Mouse (Mus musculus) layer of hippocampus, postnatal 36 days (tissue): ENCODE measurements around the gene Lipo4. TPM values are rescaled to one million over a fixed set of nuclear protein-coding genes. Genes with fewer than 3 reads are reported as not detected.
"Not testable (repeated sequence)": the region's sequence is repeated elsewhere in the genome, so short reads cannot be mapped to it uniquely, and the experiment has no call there.

ENCODE experiments used
- DNase-seq, 2 experiments: peaks; one replicate each; pipeline ENCODE4 v3.0.0; 2022
- total RNA-seq, 2 experiments: library from RNA; stranded (reverse); gene quantifications; 2 replicates each; pipeline ENCODE4 v1.2.3; 2021

The Lipo4 gene
- total RNA-seq, result under 1 TPM in 1 of 2 experiments, not detected in 1; 0.20 TPM

DNA sequence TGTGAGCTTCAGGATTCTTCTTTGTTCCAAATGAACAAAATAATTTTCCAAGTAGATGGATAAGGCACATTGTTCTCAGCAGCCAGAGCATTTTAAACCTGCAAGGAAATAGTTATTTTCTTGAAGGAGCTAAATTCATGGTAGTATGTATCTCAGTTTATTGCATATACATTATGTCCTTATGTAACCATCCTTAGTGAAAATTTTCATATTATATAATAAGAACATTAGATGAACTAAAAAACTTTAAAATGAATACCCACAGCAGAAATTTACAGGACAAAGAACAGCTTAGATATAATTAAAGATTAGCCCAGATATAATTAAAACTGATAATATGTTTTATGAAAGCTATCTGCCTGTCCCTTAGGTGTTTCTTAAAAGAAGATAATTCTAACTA, at the start of gene Lipo4:
TSS of gene Lipo4 (minus strand) at position 101 of the 400 bp plus-strand sequence.
- no peak for DNase-seq

DNA sequence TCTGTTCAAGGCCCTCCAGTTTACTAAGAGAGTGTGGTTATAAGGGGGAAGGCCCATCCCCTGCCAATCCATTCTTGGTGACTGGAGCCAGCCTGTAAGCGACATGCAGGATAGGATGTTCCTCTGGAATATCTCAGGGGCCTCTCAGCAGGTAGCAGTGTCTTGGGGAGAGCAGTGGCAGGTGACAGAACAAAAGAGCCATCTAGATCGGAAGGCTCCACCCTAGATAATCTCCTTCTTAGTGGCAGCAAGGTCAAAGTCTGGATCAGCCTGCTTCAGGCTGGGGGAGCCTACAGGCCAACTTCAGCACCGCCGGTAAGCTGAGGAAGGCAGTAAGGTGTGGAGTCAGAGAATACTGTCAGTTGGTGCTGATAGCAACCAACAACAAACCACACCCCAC, 61.2 kb downstream of the Lipo4 start:
- not testable (repeated sequence) for DNase-seq

DNA sequence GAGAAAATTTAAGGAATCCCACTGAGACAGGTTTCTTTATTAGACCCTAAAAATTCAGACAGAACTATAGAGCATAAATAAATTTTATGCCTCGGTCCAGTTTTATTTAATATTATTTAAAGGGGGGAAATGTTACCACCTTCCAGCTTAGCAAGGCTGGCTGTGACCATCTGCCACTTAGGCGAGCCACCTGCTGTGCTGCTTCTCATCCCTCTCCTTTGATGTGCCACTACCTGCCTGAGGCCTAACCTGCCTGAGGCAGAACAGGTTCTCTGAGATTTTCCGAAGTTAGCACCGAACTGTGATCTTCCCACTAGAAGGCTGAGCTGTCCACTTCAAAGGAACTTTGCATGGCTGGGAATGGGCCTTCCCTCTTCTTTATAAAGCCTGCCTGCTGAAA, 63.9 kb downstream of the Lipo4 start:
- DNase-seq, result no peak

Other genes starting within 250 kb of the Lipo4 start
- 1 to 10 TPM; 1.5 TPM for gene Rnls, start 125.5 kb downstream of the Lipo4 start, total RNA-seq
- gene Gm8978, start 107.5 kb upstream of the Lipo4 start, total RNA-seq, result not detected
- under 1 TPM; 0.17 to 0.23 TPM for gene Lipo2, start 233.6 kb upstream of the Lipo4 start, total RNA-seq
- 1 to 10 TPM; 4.6 to 4.7 TPM for gene Lipo3, start 244.2 kb upstream of the Lipo4 start, total RNA-seq